Mouse (Mus musculus): ENCODE measurements around the gene Plxna4.

DNA sequence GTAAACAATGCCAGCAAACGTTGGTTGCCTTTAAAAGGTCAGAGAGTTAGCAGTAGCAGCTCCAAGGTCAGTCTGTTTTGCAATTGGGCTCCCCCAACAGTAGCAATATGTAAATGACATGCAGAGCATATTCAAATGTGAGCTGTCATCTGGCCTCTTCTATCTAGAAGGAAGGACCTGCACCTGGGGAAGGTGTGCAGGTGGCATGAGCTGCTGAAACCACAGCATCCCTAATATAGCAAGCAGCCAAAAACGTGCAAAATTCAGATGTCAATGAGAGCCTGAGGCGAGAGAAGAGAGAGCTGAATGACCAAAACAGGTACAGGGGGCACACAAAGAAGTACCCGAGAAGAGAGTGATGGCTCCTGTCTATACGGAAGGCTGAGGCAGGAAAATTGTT, 118.8 kb downstream of the Plxna4 start:
- TF ChIP-seq POLR2A (IDR thresholded peaks at IDR 0.05; ENCODE audit: borderline replicate concordance, low read depth, low read length) (no peak), CTCF (IDR thresholded peaks at IDR 0.05; ENCODE audit: low read depth, low read length) (no peak)
